Mouse (Mus musculus) forebrain, embryonic 16.5 days (tissue): ENCODE measurements at regions not wholly inside any gene's neighbourhood (a gene's known extent, or its start where the extent isn't known, plus 50 kb on each side); places are given as distances from the start of the nearest gene placed in this dataset.

Source experiments
- ATAC-seq: fragments of 200-750 bp; cut with Nextera tagmentation; 2 replicates; pipeline ENCODE4 v1.8.0; 2017; ENCODE audit warnings: mild to moderate bottlenecking, moderate library complexity
- H3K27ac ChIP-seq: fragments of 300-500 bp; sonication (generic); 2 replicates; pipeline ENCODE4 v1.5.1; 2014; ENCODE audit warnings: low read length, control low read depth
- H3K27me3 ChIP-seq: fragments of 300-500 bp; sonication (generic); replicated peaks from 2 replicates; pipeline ENCODE4 v1.6.1; 2014; ENCODE audit warnings: low read length; ENCODE audit not compliant: control insufficient read depth, insufficient read depth
- H3K36me3 ChIP-seq: fragments of 300-500 bp; sonication (generic); 2 replicates; pipeline ENCODE4 v1.6.1; 2014; ENCODE audit not compliant: control insufficient read depth, insufficient read depth
- H3K4me1 ChIP-seq: fragments of 300-500 bp; sonication (generic); replicated peaks from 2 replicates; pipeline ENCODE4 v1.6.1; 2014; ENCODE audit warnings: low read length; ENCODE audit not compliant: control insufficient read depth, insufficient read depth
- H3K4me2 ChIP-seq: fragments of 300-500 bp; sonication (generic); 2 replicates; pipeline ENCODE4 v1.6.1; 2014; ENCODE audit warnings: mild to moderate bottlenecking, low read length, control low read depth
- H3K4me3 ChIP-seq: fragments of 300-500 bp; sonication (generic); replicated peaks from 2 replicates; pipeline ENCODE4 v1.5.1; 2014; ENCODE audit warnings: mild to moderate bottlenecking, low read length, control low read depth
- H3K9ac ChIP-seq: fragments of 300-500 bp; sonication (generic); replicated peaks from 2 replicates; pipeline ENCODE4 v1.6.1; 2014; ENCODE audit warnings: low read depth, low read length, control low read depth
- H3K9me3 ChIP-seq: fragments of 300-500 bp; sonication (generic); 2 replicates; pipeline ENCODE4 v1.6.1; 2016; ENCODE audit warnings: low read length; ENCODE audit not compliant: control insufficient read depth
- WGBS: fragments of 180-500 bp; shearing (Covaris S2); extraction: QIAGEN DNeasy Blood & Tissue Kit; methylation state at CpG from one replicate; pipeline ENCODE4 v1.1.7; 2014; 5-methylcytosine and 5-hydroxymethylcytosine counted together

DNA sequence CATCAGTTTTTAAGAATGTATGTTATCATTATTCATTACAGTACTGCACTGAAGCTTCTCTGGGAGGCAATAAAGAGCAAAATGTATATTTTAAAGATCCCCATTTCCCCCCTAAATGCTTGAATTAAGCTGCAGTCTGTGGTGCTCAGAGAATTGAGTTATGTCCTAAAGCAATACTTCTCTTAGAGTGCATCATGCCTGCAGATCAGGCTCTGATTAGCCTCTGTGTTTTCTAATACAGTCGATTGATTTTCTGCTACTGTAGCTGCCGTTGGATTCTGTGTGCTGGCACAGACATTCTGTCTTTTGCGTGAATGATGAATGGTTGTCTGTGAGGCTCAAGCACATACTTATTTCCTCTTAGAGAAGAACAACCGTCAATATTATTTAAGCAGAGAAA lies 505.4 kb downstream of the Pdha2 start:
- Histone ChIP-seq H3K27me3 (no peaks in the 10 kb centered on the region), H3K9ac (no peak overlapping the region), H3K4me2 (no peak overlapping the region), H3K9me3 (no peaks in the 10 kb centered on the region), H3K4me1 (no peaks in the 10 kb centered on the region), H3K36me3 (no peaks in the 10 kb centered on the region), H3K4me3 (no peak overlapping the region), H3K27ac (no peak overlapping the region)
- no peak for ATAC-seq
- WGBS, result 74% methylated on average over 4 of the region's 4 CpGs

- Histone ChIP-seq H3K4me1 (no peaks in the 10 kb centered on the region), H3K27ac (no peak overlapping the region), H3K4me2 (no peak overlapping the region), H3K36me3 (no peaks in the 10 kb centered on the region), H3K9ac (no peak overlapping the region), H3K27me3 (no peaks in the 10 kb centered on the region), H3K4me3 (no peak overlapping the region), H3K9me3 (no peaks in the 10 kb centered on the region)
- 58% methylated on average over 3 of the region's 3 CpGs for WGBS
- no peak for ATAC-seq
Observed at GRCm38 (mm10) chr3:140705536-140705935, 506.6 kb downstream of the Pdha2 start.

- WGBS, result 72% methylated on average over 5 of the region's 5 CpGs
- Histone ChIP-seq H3K4me3 (no peak overlapping the region), H3K9me3 (no peaks in the 10 kb centered on the region), H3K27ac (no peak overlapping the region), H3K4me1 (no peaks in the 10 kb centered on the region), H3K36me3 (no peaks in the 10 kb centered on the region), H3K4me2 (no peak overlapping the region), H3K27me3 (no peaks in the 10 kb centered on the region), H3K9ac (no peak overlapping the region)
- ATAC-seq, result no peak
Observed at GRCm38 (mm10) chr3:140702929-140703328, 509.2 kb downstream of the Pdha2 start.

DNA sequence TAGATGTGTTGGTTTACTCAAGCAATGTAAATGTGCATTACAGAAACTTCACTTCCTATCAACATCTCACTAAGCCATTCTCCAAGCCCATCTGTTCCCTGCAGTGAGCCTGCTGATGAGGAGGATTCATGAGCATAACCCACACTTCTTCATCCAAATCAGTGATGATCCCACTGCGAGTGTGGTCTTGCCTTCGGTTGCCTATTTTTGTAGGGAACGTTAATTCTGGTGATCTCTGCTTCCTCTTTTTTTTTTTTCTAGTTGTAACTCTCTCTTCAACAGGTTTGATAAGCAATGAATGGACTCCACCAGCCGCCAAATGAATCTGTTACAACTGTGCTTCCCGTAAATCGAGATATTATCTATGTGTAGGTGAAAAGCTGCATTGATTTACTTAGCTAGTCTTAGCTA lies 509.9 kb downstream of the Pdha2 start:
- Histone ChIP-seq H3K4me2 (no peak overlapping the region), H3K36me3 (no peaks in the 10 kb centered on the region), H3K4me1 (peaks cover 2% of the 10 kb centered on the region; the same call in 1 of the 2 replicates), H3K9ac (no peak overlapping the region), H3K27ac (no peak overlapping the region), H3K27me3 (no peaks in the 10 kb centered on the region), H3K9me3 (no peaks in the 10 kb centered on the region), H3K4me3 (no peak overlapping the region)
- WGBS, result 91% methylated on average over 6 of the region's 6 CpGs
- ATAC-seq, result no peak

GRCm38 (mm10) chr3:140697295-140697694 lies 514.9 kb downstream of the Pdha2 start:
- no peak overlapping the region for H3K9ac ChIP-seq
- H3K27ac ChIP-seq, result no peak overlapping the region
- ATAC-seq, result no peak
- no peak overlapping the region for H3K4me2 ChIP-seq
- H3K9me3 ChIP-seq, result no peaks in the 10 kb centered on the region
- no peaks in the 10 kb centered on the region for H3K36me3 ChIP-seq
- peaks cover 3% of the 10 kb centered on the region; the same call in 1 of the 2 replicates for H3K4me1 ChIP-seq
- 10% methylated on average over 3 of the region's 3 CpGs for WGBS
- no peak overlapping the region for H3K4me3 ChIP-seq
- H3K27me3 ChIP-seq, result no peaks in the 10 kb centered on the region

- Histone ChIP-seq H3K4me2 (no peak overlapping the region), H3K27ac (no peak overlapping the region), H3K4me3 (no peak overlapping the region), H3K27me3 (no peaks in the 10 kb centered on the region), H3K9ac (no peak overlapping the region), H3K36me3 (no peaks in the 10 kb centered on the region), H3K9me3 (no peaks in the 10 kb centered on the region), H3K4me1 (no peaks in the 10 kb centered on the region)
- 48% methylated on average over 3 of the region's 3 CpGs for WGBS
- ATAC-seq, result no peak; the same call in 1 of the 2 replicates
Observed at GRCm38 (mm10) chr3:140682794-140683193, 529.4 kb downstream of the Pdha2 start.

DNA sequence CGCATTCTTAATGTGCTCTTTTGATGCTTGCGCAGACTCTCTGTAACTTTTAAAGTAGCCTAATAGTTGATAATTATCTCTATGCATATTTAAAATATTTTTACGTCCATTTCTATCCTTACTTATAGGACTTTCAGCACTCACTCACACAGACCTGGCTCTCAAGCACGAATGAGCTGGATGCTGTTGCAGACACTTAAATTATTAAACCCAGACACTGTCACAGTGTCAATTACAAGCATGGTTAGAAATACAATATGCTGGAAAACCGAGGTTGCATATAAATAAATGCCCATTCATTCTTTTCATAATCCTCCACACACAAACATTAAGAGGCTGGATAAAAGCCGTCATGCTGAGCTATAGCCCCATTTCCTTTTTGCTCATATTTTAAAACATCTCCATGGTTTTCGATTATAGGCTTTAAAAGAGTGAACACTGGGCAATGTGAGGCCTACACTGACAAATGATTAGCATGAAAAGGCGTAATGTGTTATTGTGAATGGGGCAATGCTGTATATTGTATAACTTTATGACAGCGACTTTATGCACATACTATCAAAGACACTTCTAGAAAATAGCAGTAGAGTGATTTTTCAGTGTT lies 566.3 kb downstream of the Pdha2 start:
- no peak overlapping the region for H3K4me2 ChIP-seq
- no peaks in the 10 kb centered on the region for H3K36me3 ChIP-seq
- 37% methylated on average over 9 of the region's 9 CpGs for WGBS
- H3K9ac ChIP-seq, result no peak overlapping the region
- H3K27ac ChIP-seq, result no peak overlapping the region
- H3K4me3 ChIP-seq, result no peak overlapping the region
- ATAC-seq, result no peak
- H3K9me3 ChIP-seq, result no peaks in the 10 kb centered on the region
- H3K4me1 ChIP-seq, result no peaks in the 10 kb centered on the region
- no peaks in the 10 kb centered on the region for H3K27me3 ChIP-seq

DNA sequence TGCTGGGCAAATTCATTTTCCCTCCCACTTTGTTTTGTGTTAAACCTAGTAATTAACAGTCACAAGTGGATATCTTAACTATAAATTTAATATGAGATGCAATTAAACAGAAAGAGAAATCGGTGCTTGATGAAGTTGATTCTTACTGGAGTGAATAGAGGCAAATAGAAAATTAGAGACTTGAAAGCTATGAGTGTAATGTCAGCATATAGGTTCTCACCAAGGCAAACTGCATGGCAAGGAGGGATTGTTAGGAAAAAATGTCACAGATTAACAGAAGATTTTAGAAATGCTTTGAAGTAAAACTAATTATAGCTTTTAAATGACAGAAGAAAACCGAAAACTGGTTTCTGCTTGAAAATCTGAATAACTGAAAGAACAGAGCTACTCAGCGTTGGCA lies 592.3 kb downstream of the Pdha2 start:
- H3K9ac ChIP-seq, result no peak overlapping the region
- peak; percentile 54; the same call in 1 of the 2 replicates for ATAC-seq
- H3K4me3 ChIP-seq, result no peak overlapping the region
- no peaks in the 10 kb centered on the region for H3K27me3 ChIP-seq
- no peak overlapping the region for H3K27ac ChIP-seq
- WGBS, result 67% methylated on average over 3 of the region's 3 CpGs
- no peaks in the 10 kb centered on the region for H3K9me3 ChIP-seq
- H3K36me3 ChIP-seq, result no peaks in the 10 kb centered on the region
- H3K4me1 ChIP-seq, result no peaks in the 10 kb centered on the region
- no peak overlapping the region for H3K4me2 ChIP-seq
